Mouse (Mus musculus) urinary bladder, postnatal 36 days (tissue): Measurements from ENCODE around the gene Ces1a.

Experiments
- DNase-seq, 2 experiments: peaks; one replicate each; pipeline ENCODE4 v3.0.0; 2022; ENCODE audit warnings: low spot score in 2 of 2, mixed read lengths in 1 of 2

Ces1a gene

GRCm38 (mm10) chr8:93048092-93048491 is at the start of gene Ces1a:
Ces1a (minus strand) TSS chr8:93048192.
- DNase-seq: no peak

- peak in 1 of 2 experiments; percentile 8 for DNase-seq
Measured at GRCm38 (mm10) chr8:93095376-93095775, 47.4 kb upstream of the Ces1a start.

DNA sequence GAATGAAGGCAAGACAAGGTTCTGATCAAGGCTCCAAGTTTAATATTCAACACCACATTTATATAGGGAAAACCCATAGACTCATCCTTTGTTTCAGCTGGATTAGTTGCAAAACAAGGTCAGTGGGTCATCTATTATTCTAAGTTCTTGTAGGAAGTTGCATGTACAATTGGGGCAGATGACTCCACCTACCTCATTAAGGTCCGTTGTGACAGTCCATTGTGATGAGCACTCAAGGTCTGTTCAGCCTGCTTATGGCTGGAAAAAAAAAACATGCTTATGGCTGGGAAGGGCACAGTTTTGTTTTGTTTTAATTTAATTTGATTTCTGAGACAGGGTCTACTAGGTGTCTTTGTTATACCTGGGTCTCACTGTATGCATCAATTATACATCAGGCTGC is 43.3 kb upstream of the Ces1a start:
- DNase-seq: no peak

DNA sequence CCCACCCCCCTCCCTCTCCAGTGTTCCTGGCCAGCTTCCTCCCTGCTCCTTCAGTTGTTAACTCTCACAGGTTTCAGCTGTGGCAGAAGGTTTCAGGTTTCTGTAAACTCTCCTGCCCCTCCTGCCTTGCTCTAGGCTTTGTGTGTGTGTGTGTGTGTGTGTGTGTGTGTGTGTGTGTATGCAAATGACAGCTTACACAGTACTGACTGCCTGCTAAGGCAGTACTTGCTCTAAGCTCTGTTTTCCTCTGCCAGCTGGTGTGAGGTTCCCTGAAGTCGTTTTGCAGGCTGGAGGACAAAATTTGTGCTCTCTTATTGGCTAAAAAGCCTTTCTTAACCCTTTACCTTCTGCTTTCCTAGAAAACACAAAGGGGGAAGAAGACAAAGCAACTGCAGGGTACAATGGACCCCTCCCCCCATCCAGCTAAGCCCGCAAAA is 40.7 kb upstream of the Ces1a start:
- DNase-seq: no peak

GRCm38 (mm10) chr8:93088193-93088592 is 40.2 kb upstream of the Ces1a start:
- no peak for DNase-seq

- DNase-seq: no peak
Measured at GRCm38 (mm10) chr8:93079887-93080286, 31.9 kb upstream of the Ces1a start, which contains the start of gene Ces1b. Ces1b (minus strand) TSS chr8:93080017.

DNA sequence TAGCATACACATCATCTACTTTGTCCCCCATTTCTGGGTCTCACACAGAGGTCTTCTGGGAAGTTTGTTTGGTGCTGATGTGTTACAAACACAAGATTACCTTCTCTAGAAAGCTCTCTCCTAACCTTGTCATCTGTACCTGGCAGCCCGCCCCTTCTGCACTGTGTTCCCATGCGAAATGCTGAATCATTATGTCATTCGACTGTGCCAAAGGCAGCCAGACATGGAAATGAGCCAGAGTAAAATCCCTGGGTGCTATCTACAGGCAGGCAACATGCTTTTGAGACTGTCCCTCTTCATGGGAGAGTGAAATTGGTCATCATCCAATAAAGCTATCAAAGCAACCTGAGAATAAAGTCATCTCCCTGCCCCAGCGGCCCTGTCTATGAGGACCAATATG is 27.3 kb upstream of the Ces1a start:
- DNase-seq: no peak

- DNase-seq: no peak
Measured at GRCm38 (mm10) chr8:93063416-93064117, 15.6 kb upstream of the Ces1a start.

DNA sequence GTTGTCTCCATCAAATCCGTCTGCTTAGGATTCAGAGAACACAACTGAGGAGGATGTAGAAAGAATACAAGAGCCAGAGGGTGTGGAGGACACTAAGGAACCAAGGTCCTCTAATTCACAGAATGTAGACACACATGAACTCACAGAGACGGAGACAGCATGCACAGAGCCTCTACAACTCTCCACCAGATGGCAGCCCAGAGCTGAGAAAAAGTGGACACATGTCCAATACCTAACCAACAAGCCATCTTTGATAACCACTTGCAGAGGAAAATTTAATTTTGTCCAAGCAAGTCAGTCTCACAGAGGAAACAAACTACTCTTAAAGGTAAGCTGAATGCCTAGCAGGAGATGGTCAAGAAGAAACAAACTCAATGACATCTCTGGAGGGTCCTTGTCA is 11.2 kb upstream of the Ces1a start:
- DNase-seq: peak; percentile 44 to 53

DNA sequence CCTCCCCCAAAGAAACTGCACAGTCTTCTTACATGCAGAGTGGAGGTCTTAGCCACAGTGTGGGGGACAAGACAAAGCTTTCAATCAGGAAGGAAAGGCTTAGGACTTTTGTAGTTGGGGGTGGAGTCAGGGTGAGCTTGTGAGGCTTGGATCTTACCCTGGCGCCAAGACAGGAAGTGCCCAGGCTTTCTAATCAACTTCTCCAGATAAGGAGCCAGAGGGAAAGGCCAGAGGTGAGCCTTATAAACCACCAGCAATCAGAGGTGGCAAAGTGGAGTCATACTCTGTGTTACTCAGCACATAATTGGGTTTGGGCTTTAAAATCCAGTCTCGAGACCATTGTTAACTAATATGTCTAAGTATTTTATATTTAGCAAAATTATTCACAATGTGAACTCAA is 7.2 kb upstream of the Ces1a start:
- DNase-seq: no peak

GRCm38 (mm10) chr8:93048510-93049416 is 771 bp upstream of the Ces1a start:
- no peak for DNase-seq

- DNase-seq: no peak
Measured at GRCm38 (mm10) chr8:93043083-93043482, 4.9 kb downstream of the Ces1a start.

- no peak for DNase-seq
Measured at GRCm38 (mm10) chr8:93040776-93041567, 7.0 kb downstream of the Ces1a start.

- DNase-seq: no peak
Measured at GRCm38 (mm10) chr8:93040256-93040655, 7.7 kb downstream of the Ces1a start.

GRCm38 (mm10) chr8:93038831-93039230 is 9.2 kb downstream of the Ces1a start:
- DNase-seq: no peak

DNA sequence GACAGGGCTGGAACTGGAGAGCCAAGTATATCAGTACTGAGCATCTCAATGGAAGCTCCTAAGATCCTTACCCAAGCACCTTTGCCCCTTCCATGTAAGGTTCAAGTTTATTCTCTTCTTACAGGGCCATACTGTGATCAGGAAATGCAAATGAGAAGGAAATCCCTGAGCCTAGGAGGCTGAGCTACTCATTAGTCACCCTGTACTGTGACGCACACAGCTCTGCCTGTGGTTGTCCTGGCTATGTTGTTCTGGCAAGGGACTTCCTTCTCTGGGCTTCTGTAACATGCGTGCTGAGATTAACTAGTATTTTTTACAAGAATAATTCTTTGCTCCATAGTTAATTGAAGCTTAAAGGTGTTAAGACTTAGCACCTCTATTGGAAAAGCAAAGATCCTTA is 17.3 kb downstream of the Ces1a start:
- no peak for DNase-seq

- no peak for DNase-seq
Measured at GRCm38 (mm10) chr8:93021738-93022137, 26.3 kb downstream of the Ces1a start.

- DNase-seq: no peak
Measured at GRCm38 (mm10) chr8:93014300-93014699, 33.7 kb downstream of the Ces1a start.

DNA sequence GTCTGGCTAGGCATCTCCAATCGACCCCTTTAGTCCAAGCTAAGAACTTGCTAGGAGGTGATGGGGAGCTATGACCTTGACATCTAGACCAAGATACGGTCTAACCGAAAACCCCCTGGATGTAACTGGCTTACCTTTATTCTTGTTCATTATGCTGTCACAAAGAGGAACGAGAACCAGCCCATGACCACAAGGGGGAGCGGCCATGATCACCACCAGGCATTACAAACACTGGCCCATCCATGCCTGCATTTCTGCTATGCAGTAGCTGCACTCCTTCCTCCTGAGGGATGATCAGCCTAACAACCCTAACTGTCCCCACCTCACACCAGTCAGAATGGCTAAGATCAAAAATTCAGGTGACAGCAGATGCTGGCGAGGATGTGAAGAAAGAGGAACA is 35.8 kb downstream of the Ces1a start:
- DNase-seq: no peak

DNA sequence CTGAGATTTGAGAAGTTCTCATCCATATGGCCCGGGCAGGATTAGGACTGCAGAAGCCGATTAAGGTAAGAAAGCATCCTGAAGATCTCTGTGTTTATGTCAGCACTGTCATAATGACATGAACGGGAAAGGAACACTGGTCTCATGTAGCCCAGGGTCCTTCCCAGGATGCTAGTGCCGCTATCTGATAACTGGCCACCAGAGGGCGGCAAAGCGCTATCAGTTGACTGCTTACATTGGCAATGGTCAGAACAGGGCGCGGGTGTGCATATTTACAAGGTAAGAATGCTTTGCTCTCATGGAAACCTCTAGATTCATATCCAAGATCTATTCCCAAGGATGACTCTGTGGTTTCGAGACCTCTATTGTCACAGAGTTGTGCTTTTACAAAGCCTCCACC is 36.6 kb downstream of the Ces1a start:
- peak; percentile 70 to 76 for DNase-seq

GRCm38 (mm10) chr8:93010286-93010685 is 37.7 kb downstream of the Ces1a start:
- DNase-seq: no peak

DNA sequence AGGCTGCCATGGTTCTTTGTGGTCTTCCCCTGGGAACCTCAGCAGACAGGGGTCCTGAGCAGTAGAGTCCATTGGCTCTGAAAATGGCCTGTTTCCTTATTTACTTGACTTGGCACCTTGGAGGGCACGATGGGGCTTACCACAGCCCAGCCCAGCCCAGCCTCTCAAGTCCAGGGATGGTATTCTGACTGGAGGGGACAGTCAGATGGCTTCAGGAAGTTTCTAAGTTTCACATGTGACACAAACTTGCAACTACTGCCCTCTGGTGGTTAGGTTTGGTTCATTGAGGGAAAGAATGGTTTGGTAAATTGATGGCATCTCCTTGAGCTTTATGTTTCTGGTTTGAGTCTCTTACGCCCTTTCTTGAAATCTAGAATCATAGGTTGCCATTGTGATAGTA is 49.4 kb downstream of the Ces1a start:
- DNase-seq: peak in 1 of 2 experiments; percentile 39
